Mouse (Mus musculus) neutrophil, adult 5-6 weeks (primary cell): ENCODE measurements around the gene Timm23. TPM values are rescaled to one million over a fixed set of nuclear protein-coding genes. Genes with fewer than 3 reads are reported as not detected.
"Not testable (repeated sequence)": the region's sequence is repeated elsewhere in the genome, so short reads cannot be mapped to it uniquely, and the experiment has no call there.

Experiments used
- ATAC-seq: fragments of 151-379, 151-347 bp; 2 replicates; pipeline ENCODE4 v1.8.0; 2017; ENCODE audit warnings: mild to moderate bottlenecking, moderate TSS enrichment; ENCODE audit not compliant: insufficient number of reproducible peaks, poor library complexity, low FRiP score, severe bottlenecking; ENCODE audit errors: extremely low read depth
- total RNA-seq: library from RNA; stranded (forward); fragments of 200-1000 nt; gene quantifications from 2 replicates; pipeline ENCODE4 v1.2.3, GENCODE M21; 2017

Timm23 gene
- total RNA-seq, 1 experiment from 2014 or later: 46.4 TPM

- ATAC-seq: no peak
These were observed 57.0 kb downstream of the Timm23 start for GRCm38 (mm10) chr14:32144734-32145133.

- no peak for ATAC-seq
These were observed 60.0 kb downstream of the Timm23 start, which contains the start of gene Msmb for GRCm38 (mm10) chr14:32141723-32142122. Gene Msmb, plus strand, starts transcription at chr14:32142023.

- ATAC-seq: no peak
These were observed 61.2 kb downstream of the Timm23 start for GRCm38 (mm10) chr14:32140359-32140965.

GRCm38 (mm10) chr14:32136467-32136866, 65.2 kb downstream of the Timm23 start:
- ATAC-seq: not testable (repeated sequence)

GRCm38 (mm10) chr14:32134293-32134692, 67.4 kb downstream of the Timm23 start:
- ATAC-seq: no peak

GRCm38 (mm10) chr14:32131836-32132235, 69.9 kb downstream of the Timm23 start:
- ATAC-seq: no peak

Other genes starting within 250 kb of the Timm23 start
- gene Galnt15, start 172.9 kb downstream of the Timm23 start, total RNA-seq: not detected in 2 replicates
- 18.5 and 21.5 TPM in 2 replicates for gene Oxnad1, start 116.5 kb downstream of the Timm23 start, total RNA-seq
- 51.0 and 54.5 TPM in 2 replicates for gene Dph3, start 116.2 kb downstream of the Timm23 start, total RNA-seq
- not detected in 2 replicates for gene Msmb, start 59.9 kb downstream of the Timm23 start, total RNA-seq
- gene Ncoa4, start 42.0 kb downstream of the Timm23 start, total RNA-seq: 89.3 and 89.6 TPM in 2 replicates
- 108 and 120 TPM in 2 replicates for gene Parg, start 51 bp upstream of the Timm23 start, total RNA-seq
- not detected in 2 replicates for gene Ogdhl, start 120.1 kb upstream of the Timm23 start, total RNA-seq
- not detected in 2 replicates for gene 1700024G13Rik, start 186.5 kb upstream of the Timm23 start, total RNA-seq